Mouse (Mus musculus) limb, embryonic 13.5 days (tissue): ENCODE results near the gene Bfar. TPM values are rescaled to one million over a fixed set of nuclear protein-coding genes. Genes with fewer than 3 reads are reported as not detected.

Experiments
- ATAC-seq: fragments of 200-750 bp; cut with Nextera tagmentation; 2 replicates; pipeline ENCODE4 v1.8.0; 2017; ENCODE audit warnings: low read depth, moderate number of reproducible peaks, moderate TSS enrichment; ENCODE audit not compliant: low FRiP score
- H3K27ac ChIP-seq: fragments of 300-500 bp; sonication (generic); 2 replicates; pipeline ENCODE4 v1.5.1; 2015; ENCODE audit warnings: inconsistent platforms, mild to moderate bottlenecking, moderate library complexity
- H3K27me3 ChIP-seq: fragments of 300-500 bp; sonication (generic); 2 replicates; pipeline ENCODE4 v1.6.1; 2015; ENCODE audit warnings: mild to moderate bottlenecking, inconsistent platforms
- H3K36me3 ChIP-seq: fragments of 300-500 bp; sonication (generic); 2 replicates; pipeline ENCODE4 v1.6.1; 2015; ENCODE audit warnings: inconsistent platforms, mild to moderate bottlenecking, moderate library complexity
- H3K4me1 ChIP-seq: fragments of 300-500 bp; sonication (generic); 2 replicates; pipeline ENCODE4 v1.6.1; 2015; ENCODE audit warnings: inconsistent platforms
- H3K4me2 ChIP-seq: fragments of 300-500 bp; sonication (generic); replicated peaks from 2 replicates; pipeline ENCODE4 v1.6.1; 2015; ENCODE audit warnings: inconsistent platforms, mild to moderate bottlenecking, moderate library complexity
- H3K4me3 ChIP-seq: fragments of 300-500 bp; sonication (generic); 2 replicates; pipeline ENCODE4 v1.5.1; 2015; ENCODE audit warnings: moderate library complexity, mild to moderate bottlenecking, inconsistent platforms
- H3K9ac ChIP-seq: fragments of 300-500 bp; sonication (generic); 2 replicates; pipeline ENCODE4 v1.6.1; 2015; ENCODE audit warnings: mild to moderate bottlenecking, inconsistent platforms
- H3K9me3 ChIP-seq: fragments of 300-500 bp; sonication (generic); 2 replicates; pipeline ENCODE4 v1.6.1; 2016; ENCODE audit warnings: inconsistent platforms
- WGBS: fragments of 180-500 bp; shearing (Covaris S2); methylation state at CpG from one replicate; pipeline ENCODE4 v1.1.7; 2015; 5-methylcytosine and 5-hydroxymethylcytosine counted together
- polyA plus RNA-seq: library from polyadenylated mRNA; unstranded; fragments of >200 nt; fragmentation: Nextera tagmentation; extraction: Ambion mirVana; gene quantifications from 2 replicates; pipeline ENCODE4 v1.2.1, GENCODE M21; 2015

Gene Bfar
- polyA plus RNA-seq, 1 experiment from 2014 or later, result 52.1 TPM

DNA sequence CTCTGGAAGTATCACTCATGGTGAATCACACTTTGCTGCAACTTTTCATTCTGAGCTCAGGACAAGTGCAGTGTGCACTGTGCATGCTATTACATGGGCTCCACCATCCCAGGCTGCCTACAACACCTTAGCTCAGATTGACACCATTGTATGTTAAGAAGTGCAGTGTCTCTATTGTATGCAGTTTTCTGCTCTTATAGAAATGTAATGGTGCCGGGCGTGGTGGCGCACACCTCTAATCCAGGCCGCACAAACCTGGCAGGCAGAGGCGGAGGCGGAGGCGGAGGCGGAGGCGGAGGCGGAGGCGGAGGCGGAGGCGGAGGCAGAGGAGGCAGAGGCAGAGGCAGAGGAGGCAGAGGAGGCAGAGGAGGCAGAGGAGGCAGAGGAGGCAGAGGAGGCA, 79.0 kb downstream of the Bfar start:
- Histone ChIP-seq H3K4me2 (no peak overlapping the region), H3K36me3 (no peaks in the 10 kb centered on the region), H3K27ac (no peak overlapping the region), H3K4me3 (no peak overlapping the region), H3K4me1 (0 out of 2 replicates have a peak, but pooled peaks cover 2% of the 10 kb centered on the region), H3K27me3 (no peaks in the 10 kb centered on the region; the same call in 1 of the 2 replicates), H3K9ac (no peak overlapping the region), H3K9me3 (no peaks in the 10 kb centered on the region)
- no peak for ATAC-seq
- 93% methylated on average over 13 of the region's 13 CpGs for WGBS

Other genes starting within 250 kb of the Bfar start
- 39.6 and 40.8 TPM in 2 replicates for gene Parn, start 3.7 kb upstream of the Bfar start, polyA plus RNA-seq
- gene 3110001I22Rik, start 71 bp downstream of the Bfar start, polyA plus RNA-seq, result 5.5 and 7.6 TPM in 2 replicates
- gene Pla2g10, start 59.1 kb downstream of the Bfar start, polyA plus RNA-seq, result 0.31 TPM in 1 of 2 replicates, not detected in the other
- 66.3 and 67.1 TPM in 2 replicates for gene Rrn3, start 108.8 kb downstream of the Bfar start, polyA plus RNA-seq
- 204 and 208 TPM in 2 replicates for gene Ntan1, start 147.0 kb downstream of the Bfar start, polyA plus RNA-seq
- gene Pdxdc1, start 231.3 kb downstream of the Bfar start, polyA plus RNA-seq, result 110 and 111 TPM in 2 replicates
- 3.4 and 5.2 TPM in 2 replicates for gene Mpv17l, start 231.3 kb downstream of the Bfar start, polyA plus RNA-seq